Mouse (Mus musculus): ENCODE measurements at regions not wholly inside any gene's neighbourhood (a gene's known extent, or its start where the extent isn't known, plus 50 kb on each side); places are given as distances from the start of the nearest gene placed in this dataset.

GRCm38 (mm10) chr15:93701017-93701416, 105.3 kb upstream of the Prickle1 start:
- no peak for TF ChIP-seq POLR2A (IDR thresholded peaks at IDR 0.05; ENCODE audit: insufficient read depth, low read depth, low read length)
- no peak for TF ChIP-seq CTCF (IDR thresholded peaks at IDR 0.05)
